Mouse (Mus musculus): ENCODE data around the gene Cfap221. TPM values are rescaled to one million over a fixed set of nuclear protein-coding genes. Genes with fewer than 3 reads are reported as not detected.

Gene Cfap221
- total and polyA plus RNA-seq, 3 experiments = not detected

DNA sequence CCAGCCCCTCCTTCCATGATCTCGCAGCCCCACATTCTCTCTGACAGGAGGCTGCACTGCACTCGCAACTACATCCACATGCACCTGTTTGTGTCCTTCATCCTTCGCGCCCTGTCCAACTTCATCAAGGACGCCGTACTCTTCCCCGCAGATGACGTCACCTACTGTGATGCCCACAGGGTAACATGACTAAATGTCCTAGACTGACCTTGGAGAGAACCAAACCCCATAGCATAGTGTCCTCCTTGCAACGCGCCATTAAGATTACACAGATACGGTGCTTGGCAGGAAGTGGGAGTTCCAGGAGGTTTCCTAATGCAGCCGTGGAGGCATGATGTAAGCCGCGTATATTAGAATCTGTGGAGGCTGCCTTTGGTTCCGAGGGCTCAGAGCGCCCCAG is 47.5 kb upstream of the Cfap221 start:
- Histone ChIP-seq H3K4me3 (ENCODE audit: control insufficient read depth in 1 of 2, insufficient read depth in 1 of 2, low read depth in 2 of 2, low read length in 2 of 2) (no peak overlapping the region), H3K9ac (ENCODE audit: control insufficient read depth, low read depth, low read length, poor library complexity, severe bottlenecking) (no peak overlapping the region), H3K4me1 (ENCODE audit: control insufficient read depth in 1 of 2, insufficient read depth in 2 of 2, low read length in 2 of 2) (no peaks in the 10 kb centered on the region), H3K27me3 (ENCODE audit: control insufficient read depth in 1 of 2, insufficient read depth in 2 of 2, low read length in 2 of 2) (no peaks in the 10 kb centered on the region), H3K27ac (ENCODE audit: control insufficient read depth, low read depth, low read length) (no peak overlapping the region), H3K36me3 (ENCODE audit: control insufficient read depth in 1 of 2, insufficient read depth in 2 of 2, low read length in 2 of 2) (no peaks in the 10 kb centered on the region), H3K79me2 (ENCODE audit: control insufficient read depth, insufficient read depth, low read length, poor library complexity) (no peaks in the 10 kb centered on the region), H3K9me3 (replicated peaks; ENCODE audit: insufficient read depth, low read length) (no peaks in the 10 kb centered on the region)
- TF ChIP-seq MAFK (IDR thresholded peaks at IDR 0.05; ENCODE audit: borderline replicate concordance, low read depth, low read length) (no peak), GABPA (IDR thresholded peaks at IDR 0.05; ENCODE audit: low read depth, low read length) (no peak), USF1 (IDR thresholded peaks at IDR 0.05; ENCODE audit: low read depth, low read length) (no peak), POLR2A (IDR thresholded peaks at IDR 0.05; ENCODE audit: control insufficient read depth in 1 of 2, insufficient read depth in 1 of 2, low read depth in 1 of 2, low read length in 2 of 2, poor library complexity in 1 of 2) (no peak), MYB (IDR thresholded peaks at IDR 0.05; ENCODE audit: low read depth, low read length) (no peak), MAZ (IDR thresholded peaks at IDR 0.05; ENCODE audit: low read depth, low read length) (no peak), E2F4 (IDR thresholded peaks at IDR 0.05; ENCODE audit: borderline replicate concordance, low read depth, low read length) (no peak), MEF2A (IDR thresholded peaks at IDR 0.05; ENCODE audit: extremely low read depth, insufficient replicate concordance, low read depth, low read length, poor library complexity, severe bottlenecking) (no peak), TAL1 (IDR thresholded peaks at IDR 0.05; ENCODE audit: low read length) (no peak), ZC3H11A (IDR thresholded peaks at IDR 0.05; ENCODE audit: low read depth, low read length) (no peak), ZMIZ1 (IDR thresholded peaks at IDR 0.05; ENCODE audit: low read depth, low read length) (no peak), SMC3 (IDR thresholded peaks at IDR 0.05; ENCODE audit: low read depth, low read length) (no peak), RCOR1 (IDR thresholded peaks at IDR 0.05; ENCODE audit: low read depth, low read length) (no peak), CHD1 (IDR thresholded peaks at IDR 0.05; ENCODE audit: low read depth, low read length) (no peak), JUND (IDR thresholded peaks at IDR 0.05; ENCODE audit: low read depth, low read length) (no peak)
- DNase-seq (ENCODE audit: low read depth, low spot score) = no peak

- Histone ChIP-seq H3K36me3 (ENCODE audit: control insufficient read depth in 1 of 2, insufficient read depth in 2 of 2, low read length in 2 of 2) (no peaks in the 10 kb centered on the region), H3K79me2 (ENCODE audit: control insufficient read depth, insufficient read depth, low read length, poor library complexity) (no peaks in the 10 kb centered on the region), H3K9me3 (replicated peaks; ENCODE audit: insufficient read depth, low read length) (no peaks in the 10 kb centered on the region), H3K9ac (ENCODE audit: control insufficient read depth, low read depth, low read length, poor library complexity, severe bottlenecking) (no peak overlapping the region), H3K27me3 (ENCODE audit: control insufficient read depth in 1 of 2, insufficient read depth in 2 of 2, low read length in 2 of 2) (no peaks in the 10 kb centered on the region), H3K4me3 (ENCODE audit: control insufficient read depth in 1 of 2, insufficient read depth in 1 of 2, low read depth in 2 of 2, low read length in 2 of 2) (no peak overlapping the region), H3K27ac (ENCODE audit: control insufficient read depth, low read depth, low read length) (no peak overlapping the region), H3K4me1 (ENCODE audit: control insufficient read depth in 1 of 2, insufficient read depth in 2 of 2, low read length in 2 of 2) (no peaks in the 10 kb centered on the region)
- DNase-seq (ENCODE audit: low read depth, low spot score) = no peak
- TF ChIP-seq MYC (IDR thresholded peaks at IDR 0.05; ENCODE audit: low read depth, low read length) (no peak), RAD21 (IDR thresholded peaks at IDR 0.05; ENCODE audit: low read depth, low read length) (no peak), ZMIZ1 (IDR thresholded peaks at IDR 0.05; ENCODE audit: low read depth, low read length) (no peak), CHD2 (IDR thresholded peaks at IDR 0.05; ENCODE audit: low read length) (no peak), NELFE (IDR thresholded peaks at IDR 0.05; ENCODE audit: low read depth, low read length) (no peak), MYB (IDR thresholded peaks at IDR 0.05; ENCODE audit: low read depth, low read length) (no peak), POLR2A (IDR thresholded peaks at IDR 0.05; ENCODE audit: control insufficient read depth in 1 of 2, insufficient read depth in 1 of 2, low read depth in 1 of 2, low read length in 2 of 2, poor library complexity in 1 of 2) (no peak), NRF1 (IDR thresholded peaks at IDR 0.05; ENCODE audit: insufficient read depth, low read depth, low read length, poor library complexity, severe bottlenecking) (no peak), ETS1 (IDR thresholded peaks at IDR 0.05; ENCODE audit: low read depth, low read length) (no peak), GATA1 (IDR thresholded peaks at IDR 0.05; ENCODE audit: low read depth, low read length) (no peak), MXI1 (IDR thresholded peaks at IDR 0.05; ENCODE audit: low read depth, low read length) (no peak)
Observed at GRCm38 (mm10) chr1:120042421-120042820, 45.4 kb upstream of the Cfap221 start.

All from MEL (cell line).